Mouse (Mus musculus) 3134 (cell line): ENCODE measurements around the gene Csdc2.
A peak's percentile ranks its signal among the peaks of the same experiment; 100 is the strongest.

Source experiments
- DNase-seq: peaks from one replicate; pipeline ENCODE4 v3.0.0-alpha.2; 2011; ENCODE audit warnings: low spot score; ENCODE audit not compliant: insufficient read length; ENCODE audit errors: extremely low read depth

The Csdc2 gene

DNA sequence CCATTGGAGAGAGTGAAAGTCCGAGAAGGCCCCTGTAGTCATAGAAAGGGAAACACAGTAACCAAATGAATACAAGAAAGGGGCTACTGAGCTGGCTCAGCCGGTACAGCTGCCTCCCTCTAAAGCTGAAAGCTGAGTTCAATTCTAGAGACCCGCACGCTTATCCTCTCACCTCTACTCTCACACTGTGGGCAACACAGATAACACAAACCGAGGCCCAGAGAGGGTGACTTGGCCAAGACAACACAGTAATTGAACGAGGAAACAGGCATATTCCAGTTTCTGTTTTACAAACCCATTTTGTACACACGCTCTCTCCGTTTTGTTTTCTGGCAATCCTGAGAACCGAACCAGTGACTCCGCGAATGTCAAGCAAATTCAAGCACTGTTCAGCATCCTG, 11.6 kb upstream of the Csdc2 start:
- no peak for DNase-seq

DNA sequence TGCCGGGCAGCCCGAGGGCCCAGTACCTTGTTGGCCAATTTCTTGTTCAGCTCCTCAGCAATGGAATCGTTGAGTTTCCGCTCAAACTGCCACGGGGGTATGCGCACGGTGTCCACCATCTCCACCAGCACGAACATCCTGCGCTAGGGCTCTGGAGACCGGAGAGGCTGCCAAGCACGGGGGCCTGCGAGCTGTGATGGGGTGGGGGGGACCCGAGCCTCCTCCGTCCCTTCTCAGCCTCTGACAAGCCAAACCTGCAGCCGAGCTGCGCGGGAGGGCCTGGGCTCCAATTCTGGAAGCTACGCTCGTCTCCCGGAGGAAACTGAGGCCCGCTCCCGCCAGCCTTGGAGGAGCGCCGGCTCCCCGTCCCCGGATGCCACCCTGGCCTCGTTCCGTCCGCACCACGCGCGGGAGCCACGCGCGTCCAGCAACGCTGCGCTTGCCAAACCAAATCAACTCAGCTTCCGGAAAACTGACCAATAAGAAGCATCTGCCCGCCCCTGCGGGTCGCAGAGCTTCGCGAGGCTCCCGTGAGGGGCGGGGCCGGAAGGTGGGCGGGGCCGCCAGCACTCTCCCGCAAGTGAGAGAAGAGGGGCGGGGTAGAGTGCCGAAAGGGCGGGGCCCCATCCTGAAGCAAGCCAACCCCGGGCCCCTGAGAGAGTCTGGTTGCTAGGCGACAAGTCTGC, 10.7 kb upstream of the Csdc2 start, which contains the start of gene Polr3h:
Gene Polr3h, minus strand, starts transcription at position 481 of the 686 bp plus-strand sequence.
- DNase-seq, result peak; percentile 99

DNA sequence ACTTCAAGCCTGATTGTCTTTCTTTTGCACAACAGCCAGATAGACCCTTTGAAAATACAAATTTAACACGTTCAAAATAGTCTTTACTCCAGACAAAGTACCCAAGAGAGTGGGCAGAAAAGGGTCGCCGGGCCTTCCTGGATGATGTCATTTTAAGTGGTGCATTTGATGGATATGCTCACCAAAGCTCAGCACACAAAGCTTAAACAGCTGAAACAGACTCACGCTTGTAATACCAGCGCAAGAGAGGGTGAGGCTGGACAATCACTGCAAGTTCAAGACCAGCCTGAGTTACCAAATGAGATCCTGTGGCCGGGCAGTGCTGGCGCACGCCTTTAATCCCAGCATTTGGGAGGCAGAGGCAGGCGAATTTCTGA, 10.1 kb upstream of the Csdc2 start:
- DNase-seq, result no peak

GRCm38 (mm10) chr15:81927741-81928140, 8.8 kb upstream of the Csdc2 start:
- DNase-seq, result peak; percentile 83

DNA sequence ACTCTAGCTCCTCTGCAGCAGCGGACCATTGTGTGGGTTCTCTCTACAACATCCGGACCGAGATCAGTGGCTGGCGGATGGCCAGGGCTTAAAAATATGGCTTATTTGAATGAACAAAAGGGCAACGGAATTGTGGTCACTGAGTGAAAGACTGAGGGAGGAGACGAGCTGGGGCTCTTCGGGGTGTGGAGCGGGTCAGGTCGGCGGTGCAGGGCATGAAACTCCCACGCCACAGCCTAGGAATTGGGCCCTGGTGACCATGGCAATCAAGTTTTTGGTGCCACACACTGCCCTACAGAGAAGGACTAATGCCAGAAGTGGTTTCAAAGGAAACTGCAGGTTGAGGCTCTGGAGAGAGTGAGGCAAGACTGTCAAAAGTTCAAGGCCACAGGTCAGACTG, 8.3 kb upstream of the Csdc2 start:
- peak; percentile 76 for DNase-seq

DNA sequence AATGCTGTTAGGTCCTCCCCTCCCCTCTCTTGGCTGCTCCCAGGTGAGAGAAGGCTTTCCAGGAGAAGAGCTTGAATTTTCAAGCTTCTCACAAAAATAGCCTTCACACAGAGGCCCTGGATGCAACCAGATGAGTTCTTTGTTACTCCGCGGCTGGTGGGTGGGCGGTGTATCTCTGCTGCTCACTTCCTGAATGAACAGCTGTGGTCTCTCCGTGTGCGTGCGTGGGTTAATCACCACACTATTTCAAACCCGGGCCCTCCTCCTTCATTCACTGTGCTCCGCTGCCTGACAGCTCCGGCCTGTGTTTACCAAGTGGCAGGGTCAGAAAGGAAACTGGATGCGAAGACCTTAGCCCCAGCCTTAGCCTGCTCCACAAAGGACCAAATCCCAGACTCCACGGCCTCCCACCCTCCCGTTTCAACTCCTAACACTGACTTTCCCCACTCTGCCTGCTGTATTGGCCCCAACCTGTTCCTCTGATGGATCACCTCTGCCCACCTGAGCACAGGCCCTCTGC, 3.5 kb upstream of the Csdc2 start:
- DNase-seq, result no peak

GRCm38 (mm10) chr15:81933986-81934385, 2.6 kb upstream of the Csdc2 start:
- DNase-seq, result no peak

- DNase-seq, result no peak
Observed at GRCm38 (mm10) chr15:81935869-81936637, 506 bp upstream of the Csdc2 start.

DNA sequence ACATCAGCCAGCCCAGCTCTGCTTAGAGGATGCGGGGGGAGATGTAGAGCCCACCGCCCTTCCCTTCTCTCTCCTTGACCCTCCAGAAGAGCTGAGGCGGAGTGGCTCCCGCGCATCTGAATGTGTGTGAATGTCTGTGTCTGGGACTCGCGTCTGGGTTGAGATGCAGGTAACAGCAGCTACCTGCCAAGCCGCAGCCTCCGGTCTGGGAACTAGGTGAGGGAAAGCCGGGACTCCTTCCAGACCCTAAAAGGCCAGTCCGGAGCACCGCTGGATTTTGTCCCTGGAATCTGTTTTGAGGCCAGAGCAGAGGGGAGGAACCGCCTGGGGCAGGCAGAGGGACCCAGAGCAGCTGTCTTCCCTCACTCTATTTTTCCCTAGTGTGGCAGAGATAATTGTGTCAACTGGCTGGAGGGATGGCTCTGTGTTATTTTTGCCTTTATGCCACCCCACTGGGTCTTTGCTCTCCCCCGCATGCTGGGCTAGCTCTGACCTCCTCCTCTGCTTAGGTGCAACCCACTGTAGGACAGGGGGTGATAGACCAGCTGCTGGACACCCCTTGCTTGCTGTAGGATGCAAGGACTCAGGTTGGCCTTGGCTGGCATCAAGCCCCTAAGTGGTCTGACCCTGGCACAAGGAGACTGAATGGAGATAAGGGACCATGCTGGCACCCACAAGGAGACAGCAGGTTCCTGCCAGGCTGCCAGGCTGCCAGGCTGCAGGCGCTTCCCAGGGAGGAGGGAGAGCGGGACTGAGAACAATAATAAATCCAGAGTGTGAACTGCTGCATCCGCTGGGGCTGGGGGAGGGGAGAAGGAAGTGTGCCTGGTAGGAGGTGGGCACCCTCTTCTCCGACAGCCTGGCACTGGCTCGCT, 776 bp downstream of the Csdc2 start:
- DNase-seq, result no peak

DNA sequence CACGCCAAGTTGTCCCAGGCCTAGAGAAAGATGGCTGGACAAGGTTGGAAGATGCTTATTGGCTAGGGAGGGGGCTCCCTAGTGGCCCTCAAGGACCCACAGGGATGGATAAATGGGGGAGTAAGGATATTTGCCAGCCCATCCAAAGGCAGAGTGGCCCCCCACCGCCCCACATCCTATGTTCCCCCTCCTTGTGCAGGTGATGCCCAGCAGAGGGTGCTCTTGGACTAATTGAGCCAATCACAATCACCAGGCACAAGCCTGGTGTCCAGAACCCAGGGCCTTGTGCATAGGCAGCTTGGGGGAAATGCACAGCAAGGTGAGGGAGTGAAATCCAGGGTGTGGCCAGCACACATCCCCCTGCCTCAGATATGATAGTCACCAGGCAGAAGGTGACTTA, 1.7 kb downstream of the Csdc2 start:
- no peak for DNase-seq

DNA sequence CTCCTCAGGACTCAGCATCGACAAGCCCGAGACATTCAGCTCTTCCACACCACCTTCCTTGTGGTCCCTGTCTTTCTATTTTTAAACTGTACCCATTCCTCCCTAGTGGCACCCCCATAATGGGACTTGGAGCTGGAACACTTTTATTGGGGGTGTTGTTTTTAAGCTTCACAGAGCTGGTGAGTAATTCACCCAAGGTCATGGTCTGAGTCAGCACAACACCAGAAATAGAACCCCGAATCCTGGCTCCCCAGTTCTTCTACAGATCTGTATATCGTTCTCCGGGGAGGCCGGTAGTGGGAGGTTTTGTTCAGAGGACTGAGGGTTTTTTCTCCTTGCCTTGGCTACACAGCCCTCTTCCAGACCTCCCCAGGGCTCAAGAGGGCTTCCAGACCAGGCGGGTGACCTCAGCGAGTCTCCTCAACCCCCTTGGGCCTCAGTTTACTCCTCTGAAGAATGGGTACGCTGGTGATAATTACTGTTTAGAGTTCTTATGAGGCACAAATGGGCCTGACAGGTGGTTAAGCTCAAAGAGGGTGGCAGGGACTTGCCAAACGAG, 2.7 kb downstream of the Csdc2 start:
- DNase-seq, result no peak

GRCm38 (mm10) chr15:81939774-81940173, 3.2 kb downstream of the Csdc2 start:
- no peak for DNase-seq

GRCm38 (mm10) chr15:81940219-81940618, 3.7 kb downstream of the Csdc2 start:
- no peak for DNase-seq

DNA sequence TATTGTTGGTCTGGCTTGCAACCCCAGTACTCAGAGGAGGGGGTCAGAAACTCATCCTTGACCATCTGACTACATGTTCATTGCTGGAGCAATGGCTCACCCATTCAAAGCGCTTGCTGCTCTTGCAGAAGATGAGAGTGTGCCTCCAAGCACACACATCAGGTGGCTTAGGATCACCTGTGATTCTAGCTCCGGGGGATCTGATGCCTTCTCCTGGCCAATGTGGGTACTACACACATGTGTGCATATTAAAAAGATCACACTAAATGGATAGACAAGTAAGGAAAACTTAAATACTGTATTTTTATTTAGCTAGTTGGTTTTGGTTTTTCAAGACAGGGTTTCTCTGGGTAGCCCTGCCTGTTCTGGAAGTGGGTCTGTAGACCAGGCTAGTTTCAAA, 4.5 kb downstream of the Csdc2 start:
- DNase-seq, result no peak

- DNase-seq, result no peak
Observed at GRCm38 (mm10) chr15:81943176-81943749, 6.7 kb downstream of the Csdc2 start.

DNA sequence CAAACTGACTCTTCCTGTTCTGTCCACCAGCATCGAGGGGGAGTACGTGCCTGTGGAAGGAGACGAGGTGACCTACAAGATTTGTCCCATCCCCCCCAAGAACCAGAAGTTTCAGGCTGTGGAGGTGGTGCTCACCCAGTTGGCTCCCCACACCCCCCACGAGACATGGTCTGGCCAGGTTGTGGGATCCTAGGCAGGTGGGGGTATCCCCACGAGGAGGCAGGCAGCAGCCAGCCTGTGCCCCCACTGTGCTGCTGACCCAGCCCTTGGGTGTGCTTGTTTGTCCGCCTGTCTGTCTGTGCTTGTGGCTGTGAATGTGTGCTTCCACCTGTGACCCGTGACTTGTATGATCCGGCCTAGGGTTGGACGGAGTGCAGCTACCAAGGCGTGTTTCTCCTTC, 12.5 kb downstream of the Csdc2 start:
- no peak for DNase-seq

DNA sequence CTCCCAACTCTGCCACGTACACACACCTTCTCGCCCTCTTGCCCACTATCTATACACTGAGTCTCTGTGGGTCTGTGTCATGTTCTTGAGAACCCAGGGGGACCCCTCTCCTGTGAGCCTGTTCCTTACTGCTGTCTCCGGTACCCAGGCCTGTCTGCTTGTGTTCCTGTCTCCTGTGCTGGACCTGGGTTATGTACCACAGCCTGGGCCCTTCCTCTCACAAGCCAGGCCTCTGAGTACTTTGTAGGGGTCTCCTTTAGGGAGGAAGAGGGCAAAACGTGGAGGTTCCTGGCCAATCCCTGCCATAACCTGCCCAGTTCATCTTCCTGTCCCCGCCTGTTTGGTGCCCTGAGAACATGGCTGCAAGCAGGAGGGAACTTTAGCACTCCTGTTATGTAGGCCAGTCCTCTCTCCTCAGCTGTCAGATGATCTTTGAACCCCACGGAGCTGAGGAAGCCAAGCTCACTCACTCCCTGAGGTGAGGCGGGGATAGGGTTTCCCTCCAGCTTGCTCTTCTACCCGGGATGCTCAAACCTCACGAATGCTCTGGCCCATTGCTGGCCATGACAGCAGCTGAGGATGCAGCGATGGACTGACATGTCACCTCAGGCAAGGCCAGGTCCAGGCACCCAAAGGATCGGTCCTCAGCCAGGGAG, 13.0 kb downstream of the Csdc2 start:
- no peak for DNase-seq

DNA sequence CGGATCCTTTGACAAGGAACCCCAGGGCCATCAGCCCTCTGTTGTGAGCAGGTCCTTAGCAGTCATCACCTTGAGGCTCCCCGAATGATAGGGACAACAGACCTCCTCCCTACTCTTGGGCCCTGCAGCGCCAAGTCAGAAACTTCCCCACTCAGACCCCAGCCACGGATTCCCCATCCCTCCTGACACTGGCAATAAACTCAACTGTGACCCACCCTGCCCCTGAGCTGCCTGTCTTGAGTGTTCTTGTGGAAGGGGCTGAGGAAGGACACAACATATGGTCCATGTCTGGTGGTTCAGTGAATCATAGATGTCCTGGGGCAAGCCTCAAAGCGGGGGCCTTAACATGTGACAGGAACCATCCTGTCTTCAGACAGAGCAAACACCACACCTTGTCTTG, 14.2 kb downstream of the Csdc2 start:
- no peak for DNase-seq

DNA sequence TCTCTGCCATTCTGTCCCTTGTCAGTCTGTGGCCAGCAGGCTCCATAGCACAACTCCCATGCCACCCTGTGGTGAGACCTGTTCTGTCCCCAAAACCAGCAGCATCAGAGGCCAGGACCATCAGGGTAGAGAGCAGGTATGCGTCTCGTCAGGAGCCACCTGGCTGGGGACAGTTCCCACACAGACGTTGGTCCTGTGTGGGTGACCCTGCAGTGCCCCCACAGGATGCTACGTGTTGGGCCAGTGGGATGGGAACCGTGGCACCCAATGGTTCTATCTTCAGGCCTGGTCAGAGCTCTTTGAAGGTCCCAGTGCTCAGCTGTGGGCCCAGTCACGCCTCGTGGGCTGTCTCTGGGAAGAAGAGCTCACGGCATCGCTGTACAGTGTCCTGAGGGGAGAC, 14.6 kb downstream of the Csdc2 start:
- no peak for DNase-seq

DNA sequence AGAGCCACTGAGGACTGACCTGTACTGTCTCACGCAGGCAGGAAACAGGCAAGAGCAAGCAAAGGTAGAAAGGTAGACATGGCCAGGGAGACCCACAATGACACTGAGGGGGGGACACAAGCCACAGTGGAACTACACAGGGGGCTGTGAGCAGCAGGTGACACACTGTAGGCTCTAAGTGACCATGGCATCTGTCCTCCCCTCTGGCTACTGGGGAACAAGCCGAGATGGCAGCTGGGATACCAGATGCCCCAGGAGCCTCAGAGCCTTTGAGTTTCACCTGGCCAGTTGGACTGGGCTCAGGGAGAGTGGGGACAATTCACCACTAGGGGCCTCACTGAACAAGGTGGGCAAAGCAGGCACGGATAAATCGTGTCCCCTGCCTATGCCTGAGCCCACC, 15.8 kb downstream of the Csdc2 start:
- no peak for DNase-seq
